Mouse (Mus musculus) urinary bladder, postnatal 36 days (tissue): ENCODE measurements around the gene Adra1d.

ENCODE experiments used
- DNase-seq, 2 experiments: peaks; one replicate each; pipeline ENCODE4 v3.0.0; 2022; ENCODE audit warnings: low spot score in 2 of 2, mixed read lengths in 1 of 2

Gene Adra1d

GRCm38 (mm10) chr2:131496125-131496820 lies 65.8 kb downstream of the Adra1d start:
- DNase-seq, result no peak
